Mouse (Mus musculus) pancreas, adult 10 weeks (tissue): ENCODE data around the gene Tas2r123. TPM values are rescaled to one million over a fixed set of nuclear protein-coding genes. Genes with fewer than 3 reads are reported as not detected.

Experiments used
- polyA plus RNA-seq: library from polyadenylated mRNA; stranded (reverse); fragments of 350-450 nt; fragmentation: Illumina TruSeq; extraction: RNeasy Lipid Tissue Mini Kit (QIAGEN cat#74804); gene quantifications from one replicate; pipeline ENCODE4 v1.2.3, GENCODE M21; 2015; ENCODE audit warnings: low read depth, low replicate concordance; ENCODE audit not compliant: insufficient read depth

Tas2r123 gene
- polyA plus RNA-seq, result not detected

GRCm38 (mm10) chr6:132846842-132847241 is at the start of gene Tas2r123:
TSS of gene Tas2r123 (plus strand) at chr6:132847142.

GRCm38 (mm10) chr6:132802518-132802917 is 44.4 kb upstream of the Tas2r123 start, which contains the start of gene Tas2r117:
TSS of gene Tas2r117 (plus strand) at chr6:132802818.

GRCm38 (mm10) chr6:132855138-132855537 is 8.2 kb downstream of the Tas2r123 start, which contains the start of gene Tas2r116:
TSS of gene Tas2r116 (plus strand) at chr6:132855438.

GRCm38 (mm10) chr6:132867708-132868107 is 20.8 kb downstream of the Tas2r123 start, which contains the start of gene Tas2r110:
TSS of gene Tas2r110 (plus strand) at chr6:132868008.

GRCm38 (mm10) chr6:132892711-132893110 is 45.8 kb downstream of the Tas2r123 start, which contains the start of gene Tas2r113:
TSS of gene Tas2r113 (plus strand) at chr6:132893011.

Other genes with a start within 250 kb of the Tas2r123 start
- gene A630073D07Rik, start 195.6 kb upstream of the Tas2r123 start, polyA plus RNA-seq, result not detected
- gene Tas2r120, start 190.2 kb upstream of the Tas2r123 start, polyA plus RNA-seq, result not detected
- not detected for gene Tas2r121, start 146.1 kb upstream of the Tas2r123 start, polyA plus RNA-seq
- gene Tas2r122, start 135.2 kb upstream of the Tas2r123 start, polyA plus RNA-seq, result not detected
- not detected for gene Tas2r115, start 109.1 kb upstream of the Tas2r123 start, polyA plus RNA-seq
- not detected for gene Tas2r124, start 92.4 kb upstream of the Tas2r123 start, polyA plus RNA-seq
- not detected for gene Tas2r102, start 85.0 kb upstream of the Tas2r123 start, polyA plus RNA-seq
- gene Tas2r136, start 69.0 kb upstream of the Tas2r123 start, polyA plus RNA-seq, result not detected
- not detected for gene Tas2r117, start 44.3 kb upstream of the Tas2r123 start, polyA plus RNA-seq
- gene Tas2r116, start 8.3 kb downstream of the Tas2r123 start, polyA plus RNA-seq, result not detected
- not detected for gene Tas2r110, start 20.9 kb downstream of the Tas2r123 start, polyA plus RNA-seq
- not detected for gene Tas2r113, start 45.9 kb downstream of the Tas2r123 start, polyA plus RNA-seq
- gene Tas2r125, start 62.5 kb downstream of the Tas2r123 start, polyA plus RNA-seq, result not detected
- not detected for gene Tas2r129, start 104.0 kb downstream of the Tas2r123 start, polyA plus RNA-seq
- not detected for gene Tas2r131, start 110.8 kb downstream of the Tas2r123 start, polyA plus RNA-seq
- not detected for gene Tas2r109, start 133.8 kb downstream of the Tas2r123 start, polyA plus RNA-seq
- gene Tas2r103, start 190.0 kb downstream of the Tas2r123 start, polyA plus RNA-seq, result not detected
- not detected for gene Tas2r140, start 208.7 kb downstream of the Tas2r123 start, polyA plus RNA-seq